Mouse (Mus musculus) embryonic stem cell, embryonic (primary cell): ENCODE measurements at regions not wholly inside any gene's neighbourhood (a gene's known extent, or its start where the extent isn't known, plus 50 kb on each side); places are given as distances from the start of the nearest gene placed in this dataset.

ENCODE experiments used
- CTCF ChIA-PET, 4 experiments: fragments of 300-600 bp in 2 of 4; fragments of 350-600 bp in 2 of 4; sonication (Branson Sonifier 250); formaldehyde crosslinking; loops; one replicate each; lab custom pipeline; 2022; ENCODE audit warnings: inconsistent platforms in 2 of 4; lab: Charles Lee
- POLR2A ChIA-PET, 4 experiments: fragments of 300-600 bp in 2 of 4; fragments of 350-600 bp in 2 of 4; sonication (Branson Sonifier 250); formaldehyde crosslinking; loops; one replicate each; lab custom pipeline; 2022; ENCODE audit warnings: antibody characterized with exemption in 4 of 4, inconsistent platforms in 1 of 4; lab: Charles Lee

- POLR2A ChIA-PET = no interaction called here
- CTCF ChIA-PET = no interaction called here
Observed at GRCm38 (mm10) chr4:105555941-105556340, 233.7 kb upstream of the Gm12728 start.

GRCm38 (mm10) chr4:105557396-105557795, 232.3 kb upstream of the Gm12728 start:
- CTCF ChIA-PET = no interaction called here
- POLR2A ChIA-PET = no interaction called here

GRCm38 (mm10) chr4:105560055-105560454, 229.6 kb upstream of the Gm12728 start:
- CTCF ChIA-PET = interaction anchor here in 1 of 4 experiments (0.5 kb wide), 1 partner anchor 384 kb away, joined by 3 read pairs; no protein-coding TSS in a partner anchor
- POLR2A ChIA-PET = no interaction called here

DNA sequence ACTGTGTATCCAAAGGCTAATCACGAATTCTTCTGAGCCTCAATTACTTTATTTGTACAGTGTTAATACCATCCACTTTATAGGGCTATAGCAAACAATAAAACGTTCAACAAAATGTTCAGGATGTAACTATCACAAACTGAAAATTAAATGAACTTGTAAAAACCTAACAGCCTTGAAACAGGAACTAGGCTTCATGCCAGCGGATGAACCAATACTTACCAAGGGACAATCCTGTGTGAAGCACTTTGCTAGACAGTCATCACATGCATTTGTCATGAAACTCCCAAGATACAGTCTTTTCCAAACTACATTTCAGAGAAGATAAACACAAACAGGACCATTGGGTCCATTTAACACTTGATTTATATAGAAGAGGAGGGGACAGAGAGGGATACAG, 228.9 kb upstream of the Gm12728 start:
- POLR2A ChIA-PET = no interaction called here
- CTCF ChIA-PET = no interaction called here

DNA sequence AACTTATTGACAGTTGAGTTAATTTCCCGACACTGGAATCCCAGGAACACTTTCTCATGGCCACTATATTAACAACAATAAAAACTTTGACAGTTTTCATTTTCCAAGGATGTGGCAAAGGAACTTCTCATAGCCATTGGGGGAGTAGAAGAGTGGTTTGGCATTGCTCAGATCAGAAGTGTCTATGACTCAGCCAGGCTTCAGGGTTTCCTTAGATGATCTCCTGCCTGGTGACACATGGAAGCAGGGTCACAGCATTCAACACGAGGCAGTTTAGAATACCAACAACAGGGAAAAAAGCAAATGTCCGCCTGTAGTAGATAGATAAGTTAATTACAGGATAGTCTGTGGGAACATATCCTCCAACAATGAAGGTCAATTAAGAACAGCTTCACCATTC, 228.1 kb upstream of the Gm12728 start:
- ChIA-PET CTCF (no interaction called here), POLR2A (no interaction called here)

DNA sequence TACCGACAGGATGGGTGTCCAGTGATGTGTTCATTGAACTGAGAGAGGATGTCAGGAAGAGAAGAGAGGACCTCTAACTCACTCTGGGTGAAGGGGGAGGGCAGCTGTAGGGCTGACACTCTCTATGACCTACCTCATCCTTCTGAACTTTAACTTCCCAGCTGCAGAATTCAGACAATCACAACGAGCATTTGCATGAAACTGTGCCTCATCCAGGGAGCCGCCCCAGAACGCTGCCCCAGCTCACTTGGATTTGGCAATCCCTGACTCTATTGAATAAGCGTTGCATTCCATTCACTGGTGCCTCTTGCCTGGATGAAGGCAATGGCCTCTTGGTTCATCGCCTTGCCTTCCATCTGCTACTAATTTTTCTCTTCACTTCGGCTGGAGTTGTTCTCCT, 223.9 kb upstream of the Gm12728 start:
- ChIA-PET POLR2A (interaction anchor here in 1 of 4 experiments (1.0 kb wide), 1 partner anchor 38 kb away, joined by 3 read pairs; no protein-coding TSS in a partner anchor), CTCF (no interaction called here)

DNA sequence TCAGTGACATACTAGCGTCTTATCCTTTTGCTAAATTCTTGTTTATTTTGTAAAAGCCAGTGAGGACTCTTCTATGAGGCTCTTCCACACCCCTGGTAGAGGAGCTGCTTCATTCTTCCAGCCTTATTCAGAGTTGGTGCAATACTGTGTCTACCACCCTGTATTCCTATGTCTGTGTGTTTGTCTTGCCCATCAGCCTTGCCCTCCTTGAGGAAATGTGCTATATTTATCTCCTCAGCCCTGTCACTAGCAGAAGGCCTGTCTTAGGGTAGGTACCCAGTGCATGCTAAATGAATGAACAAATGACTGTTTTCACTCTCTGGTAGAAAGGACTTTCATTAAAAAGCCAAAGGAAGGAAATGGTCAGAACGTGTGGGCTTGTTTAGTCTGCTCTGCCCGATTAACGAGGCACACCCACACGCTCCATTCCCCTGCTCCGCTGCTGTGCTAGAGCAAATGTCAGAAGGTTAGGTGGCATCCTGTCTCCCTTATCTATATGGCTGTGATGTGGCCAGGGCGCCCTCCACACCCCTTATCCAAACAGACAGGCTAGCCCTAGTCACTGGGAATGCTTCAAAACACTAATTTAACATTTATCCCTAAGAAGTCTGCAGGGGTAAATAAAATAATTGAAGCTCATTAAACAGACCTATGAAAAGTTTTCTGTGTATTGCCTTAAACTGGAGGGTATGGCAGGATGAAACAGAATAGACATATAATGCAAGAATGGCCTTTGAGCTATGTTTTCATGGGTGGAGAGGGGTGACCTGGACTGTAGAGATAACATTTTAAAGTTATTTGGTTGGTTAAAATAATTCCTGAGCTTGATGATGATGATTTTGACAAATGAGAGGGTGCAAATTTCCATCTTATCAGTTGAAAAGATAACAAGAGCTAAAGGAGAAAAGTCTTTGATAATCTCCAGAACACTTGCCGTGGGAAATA, 222.9 kb upstream of the Gm12728 start:
- POLR2A ChIA-PET = interaction anchor here in 1 of 4 experiments (1.0 kb wide), 1 partner anchor 37 kb away, joined by 3 read pairs; no protein-coding TSS in a partner anchor
- CTCF ChIA-PET = interaction anchor here in 1 of 4 experiments (0.7 kb wide), 1 partner anchor 36 kb away, joined by 4 read pairs; no protein-coding TSS in a partner anchor

- ChIA-PET CTCF (no interaction called here), POLR2A (no interaction called here)
Observed at GRCm38 (mm10) chr4:105569671-105570070, 220.0 kb upstream of the Gm12728 start.

DNA sequence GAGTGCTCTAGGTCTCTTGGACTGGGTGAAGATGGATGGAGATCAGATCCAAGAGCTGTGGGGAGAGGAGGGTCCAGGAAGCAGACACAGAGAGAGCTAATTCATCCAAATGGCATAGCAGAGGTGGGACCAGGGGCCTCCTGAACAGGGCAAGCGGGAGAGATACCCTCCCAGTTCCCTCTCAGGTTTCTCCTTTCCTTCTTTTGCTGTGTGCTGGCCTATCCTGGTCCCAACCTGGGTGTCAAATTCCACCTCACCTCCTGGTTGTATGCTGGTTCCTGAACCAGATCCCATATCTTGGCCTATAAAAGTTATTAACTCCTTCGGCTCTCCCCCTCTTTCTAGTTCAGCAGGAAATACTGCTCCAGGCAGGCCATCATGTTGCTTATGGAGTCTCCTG, 214.1 kb upstream of the Gm12728 start:
- CTCF ChIA-PET = no interaction called here
- POLR2A ChIA-PET = interaction anchor here in 1 of 4 experiments (0.6 kb wide), 1 partner anchor 410 kb away, joined by 5 read pairs; no protein-coding TSS in a partner anchor

- ChIA-PET POLR2A (no interaction called here), CTCF (interaction anchor here in 1 of 4 experiments (0.6 kb wide), 1 partner anchor 423 kb away, joined by 10 read pairs; no protein-coding TSS in a partner anchor)
Observed at GRCm38 (mm10) chr4:105580987-105581386, 208.7 kb upstream of the Gm12728 start.

DNA sequence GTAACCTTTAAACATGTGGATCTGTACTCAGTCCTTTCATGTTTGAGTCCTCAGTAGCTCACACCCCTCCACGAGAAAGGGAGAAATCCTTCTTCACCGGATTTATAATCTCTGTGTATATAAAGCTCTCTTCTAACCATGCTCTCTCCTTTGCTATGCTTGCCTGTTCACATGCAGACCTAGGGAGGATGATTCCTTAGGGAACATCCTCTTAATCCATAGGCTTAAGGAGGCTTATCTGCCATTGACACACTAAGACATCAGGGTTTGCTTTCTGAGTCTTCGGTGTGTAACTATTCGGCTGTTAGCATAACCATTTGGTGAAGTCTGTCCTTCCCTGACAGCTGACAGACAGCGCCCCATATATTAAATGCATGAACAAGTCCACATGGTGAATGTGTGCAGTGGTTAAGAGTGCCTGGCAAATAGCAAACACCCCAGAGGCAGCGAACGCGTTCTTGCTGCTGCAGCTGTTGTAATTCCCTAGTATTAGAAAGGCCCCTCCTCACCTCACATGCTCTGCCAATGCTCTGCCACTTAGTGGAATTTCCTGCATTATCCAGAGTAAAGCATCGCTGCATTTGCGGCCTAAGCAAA, 205.2 kb upstream of the Gm12728 start:
- CTCF ChIA-PET = interaction anchor here in 1 of 4 experiments (0.5 kb wide), 1 partner anchor 677 kb away, joined by 4 read pairs; no protein-coding TSS in a partner anchor
- POLR2A ChIA-PET = no interaction called here

- ChIA-PET CTCF (no interaction called here), POLR2A (interaction anchor here in 1 of 4 experiments (1.5 kb wide), 1 partner anchor 38 kb away, joined by 3 read pairs; no protein-coding TSS in a partner anchor)
Observed at GRCm38 (mm10) chr4:105603661-105604060, 186.0 kb upstream of the Gm12728 start.

GRCm38 (mm10) chr4:105604607-105605006, 185.1 kb upstream of the Gm12728 start:
- CTCF ChIA-PET = no interaction called here
- POLR2A ChIA-PET = no interaction called here

GRCm38 (mm10) chr4:105606731-105607130, 182.9 kb upstream of the Gm12728 start:
- ChIA-PET POLR2A (no interaction called here), CTCF (interaction anchor here in 1 of 4 experiments (0.8 kb wide), 1 partner anchor 230 kb away, joined by 4 read pairs; no protein-coding TSS in a partner anchor)

GRCm38 (mm10) chr4:105610917-105611316, 178.8 kb upstream of the Gm12728 start:
- CTCF ChIA-PET = no interaction called here

GRCm38 (mm10) chr4:105614390-105614789, 175.3 kb upstream of the Gm12728 start:
- ChIA-PET CTCF (no interaction called here), POLR2A (no interaction called here)

More at GRCm38 (mm10) chr4:105610917-105611316, 178.8 kb upstream of the Gm12728 start:
- POLR2A ChIA-PET = no interaction called here

- CTCF ChIA-PET = no interaction called here
Observed at GRCm38 (mm10) chr4:105626371-105627320, 163.0 kb upstream of the Gm12728 start.

GRCm38 (mm10) chr4:105629581-105629980, 160.1 kb upstream of the Gm12728 start:
- ChIA-PET CTCF (no interaction called here), POLR2A (no interaction called here)

More at GRCm38 (mm10) chr4:105626371-105627320, 163.0 kb upstream of the Gm12728 start:
- POLR2A ChIA-PET = no interaction called here
